In the genomic region with DNA sequence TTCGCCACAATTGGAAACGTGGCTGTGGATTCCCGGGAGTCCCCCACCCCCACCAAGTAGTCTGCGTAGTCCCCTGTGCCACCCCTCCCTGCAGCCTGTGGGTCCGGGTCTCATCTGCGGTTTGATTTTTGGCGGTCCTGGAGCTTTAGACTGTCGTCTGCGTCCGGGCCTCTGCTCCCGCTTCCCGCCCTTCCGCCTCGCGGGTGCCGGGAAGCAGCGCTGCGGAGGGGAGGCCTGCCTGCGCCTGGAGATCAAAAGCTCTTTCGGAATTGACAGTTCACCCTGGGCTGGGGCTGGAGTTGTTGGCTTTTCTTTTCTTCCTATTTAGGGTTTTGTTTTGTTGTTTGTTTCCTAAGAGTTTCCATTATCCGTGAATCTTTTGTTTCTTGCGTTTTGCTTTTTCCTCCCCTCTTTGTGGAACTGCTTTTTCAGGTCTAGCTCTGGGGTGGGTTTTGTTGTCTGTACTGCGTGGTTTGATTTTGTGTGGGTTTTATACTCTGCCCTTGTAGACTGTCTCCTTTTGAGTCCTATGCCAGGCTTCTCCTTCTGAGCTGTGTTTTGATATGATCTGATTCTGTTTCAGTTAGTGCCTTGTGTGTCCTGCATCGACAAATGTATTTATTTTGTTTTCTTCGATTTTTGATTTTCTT, we compare ENCODE assay signal across 8 mouse cellular contexts. TPM values are rescaled to one million over a fixed set of nuclear protein-coding genes. Genes with fewer than 3 reads are reported as not detected.
DNase-seq lines count a peak whose midpoint lies in the region; ATAC-seq and TF ChIP-seq lines count a peak whose summit lies in the region.

No protein-coding gene starts in this region.

- TF ChIP-seq POLR2A in thymus, adult 2 months (IDR thresholded peaks at IDR 0.05; ENCODE audit: control insufficient read depth, extremely low read depth, insufficient read depth, low read length, poor library complexity), result no peak

- no peak overlapping the region for H3K9ac ChIP-seq in liver, embryonic 11.5 days (ENCODE audit: low read depth, low read length)
- H3K9ac ChIP-seq in embryonic facial prominence, embryonic 11.5 days (replicated peaks; ENCODE audit: low read length), result no peak overlapping the region
- H3K9ac ChIP-seq in intestine, embryonic 15.5 days, result no peak overlapping the region
- H3K9ac ChIP-seq in neural tube, embryonic 11.5 days (ENCODE audit: low read length), result no peak overlapping the region

- no peak for ATAC-seq in liver, embryonic 11.5 days (replicated peaks; ENCODE audit: low FRiP score)
- no peak for ATAC-seq in embryonic facial prominence, embryonic 11.5 days (replicated peaks; ENCODE audit: insufficient number of reproducible peaks, low FRiP score, low TSS enrichment, low read depth)
- ATAC-seq in intestine, embryonic 15.5 days, result no peak
- ATAC-seq in neural tube, embryonic 11.5 days (ENCODE audit: insufficient read depth, low FRiP score, low TSS enrichment), result no peak
- ATAC-seq in granulocyte monocyte progenitor cell, adult 5-6 weeks (replicated peaks; ENCODE audit: poor library complexity, severe bottlenecking), result no peak

- no peaks in the 10 kb centered on the region for H3K9me3 ChIP-seq in liver, embryonic 11.5 days (ENCODE audit: control insufficient read depth, low read length)
- no peaks in the 10 kb centered on the region for H3K9me3 ChIP-seq in embryonic facial prominence, embryonic 11.5 days (replicated peaks; ENCODE audit: control insufficient read depth, low read length)
- H3K9me3 ChIP-seq in intestine, embryonic 15.5 days, result no peaks in the 10 kb centered on the region
- no peaks in the 10 kb centered on the region for H3K9me3 ChIP-seq in neural tube, embryonic 11.5 days (ENCODE audit: control insufficient read depth, low read length)

- no peak for TF ChIP-seq CTCF in thymus, adult 2 months (IDR thresholded peaks at IDR 0.05; ENCODE audit: borderline replicate concordance, control insufficient read depth, extremely low read depth, insufficient read depth, low read length, poor library complexity)

- H3K27me3 ChIP-seq in liver, embryonic 11.5 days (replicated peaks; ENCODE audit: control insufficient read depth, insufficient read depth, low read length), result peaks cover 95% of the 10 kb centered on the region
- peaks cover 64% of the 10 kb centered on the region for H3K27me3 ChIP-seq in embryonic facial prominence, embryonic 11.5 days (ENCODE audit: control insufficient read depth, insufficient read depth, low read length)
- H3K27me3 ChIP-seq in intestine, embryonic 15.5 days (replicated peaks), result peaks cover 89% of the 10 kb centered on the region
- peaks cover 93% of the 10 kb centered on the region for H3K27me3 ChIP-seq in neural tube, embryonic 11.5 days (ENCODE audit: control insufficient read depth, insufficient read depth, low read length)
- H3K27me3 ChIP-seq in thymus, adult 2 months (ENCODE audit: control insufficient read depth, insufficient read depth, low read length), result peaks cover 28% of the 10 kb centered on the region

- DNase-seq in liver, embryonic 11.5 days (ENCODE audit: low spot score), result peak; percentile 34
- no peak for DNase-seq in liver
- peak; percentile 56 for DNase-seq in embryonic facial prominence, embryonic 11.5 days (ENCODE audit: low spot score)
- DNase-seq in neural tube, embryonic 11.5 days (ENCODE audit: low spot score), result peak; percentile 65
- no peak for DNase-seq in right cerebral cortex, adult 18-20 months
- DNase-seq in thymus, adult 2 months, result no peak

- no peaks in the 10 kb centered on the region for H3K36me3 ChIP-seq in liver, embryonic 11.5 days (ENCODE audit: control insufficient read depth, insufficient read depth, low read length)
- H3K36me3 ChIP-seq in embryonic facial prominence, embryonic 11.5 days (replicated peaks; ENCODE audit: control insufficient read depth, insufficient read depth, low read depth, low read length), result no peaks in the 10 kb centered on the region
- no peaks in the 10 kb centered on the region for H3K36me3 ChIP-seq in intestine, embryonic 15.5 days
- no peaks in the 10 kb centered on the region for H3K36me3 ChIP-seq in neural tube, embryonic 11.5 days (ENCODE audit: control insufficient read depth, insufficient read depth, low read length)
- H3K36me3 ChIP-seq in thymus, adult 2 months (ENCODE audit: control insufficient read depth, insufficient read depth, low read length), result no peaks in the 10 kb centered on the region

- H3K4me1 ChIP-seq in liver, embryonic 11.5 days (replicated peaks; ENCODE audit: control insufficient read depth, insufficient read depth, low read length), result 0 out of 2 replicates have a peak, but pooled peaks cover 3% of the 10 kb centered on the region
- H3K4me1 ChIP-seq in embryonic facial prominence, embryonic 11.5 days (ENCODE audit: control insufficient read depth, insufficient read depth, low read length), result no peaks in the 10 kb centered on the region
- 0 out of 2 replicates have a peak, but pooled peaks cover 12% of the 10 kb centered on the region for H3K4me1 ChIP-seq in intestine, embryonic 15.5 days (replicated peaks)
- H3K4me1 ChIP-seq in neural tube, embryonic 11.5 days (ENCODE audit: control insufficient read depth, insufficient read depth, low read length), result peaks cover 11% of the 10 kb centered on the region; the same call in 1 of the 2 replicates
- H3K4me1 ChIP-seq in thymus, adult 2 months (replicated peaks; ENCODE audit: control insufficient read depth, insufficient read depth, low read length), result no peaks in the 10 kb centered on the region

- no peak overlapping the region for H3K27ac ChIP-seq in liver, embryonic 11.5 days (ENCODE audit: low read depth, low read length)
- no peak overlapping the region for H3K27ac ChIP-seq in embryonic facial prominence, embryonic 11.5 days (replicated peaks; ENCODE audit: low read depth, low read length)
- no peak overlapping the region for H3K27ac ChIP-seq in intestine, embryonic 15.5 days
- H3K27ac ChIP-seq in neural tube, embryonic 11.5 days (ENCODE audit: low read depth, low read length), result no peak overlapping the region
- no peak overlapping the region for H3K27ac ChIP-seq in thymus, adult 2 months (ENCODE audit: control insufficient read depth, insufficient read depth, low read length)

- no peak overlapping the region for H3K4me3 ChIP-seq in liver, embryonic 11.5 days (ENCODE audit: low read depth, low read length)
- H3K4me3 ChIP-seq in embryonic facial prominence, embryonic 11.5 days (ENCODE audit: low read depth, low read length), result no peak overlapping the region
- no peak overlapping the region for H3K4me3 ChIP-seq in intestine, embryonic 15.5 days (replicated peaks)
- H3K4me3 ChIP-seq in neural tube, embryonic 11.5 days (ENCODE audit: low read depth, low read length), result peak overlapping the region; percentile 14; the same call in 1 of the 2 replicates
- H3K4me3 ChIP-seq in thymus, adult 2 months (ENCODE audit: control insufficient read depth, insufficient read depth, low read length), result no peak overlapping the region

- H3K4me2 ChIP-seq in liver, embryonic 11.5 days, result peak overlapping the region; percentile 19; the same call in 1 of the 2 replicates
- H3K4me2 ChIP-seq in embryonic facial prominence, embryonic 11.5 days (ENCODE audit: low read depth, low read length), result no peak overlapping the region; the same call in 1 of the 2 replicates
- 0 out of 2 replicates have a peak overlapping the region, but pooled peaks have one; percentile 31 for H3K4me2 ChIP-seq in intestine, embryonic 15.5 days (replicated peaks)
- H3K4me2 ChIP-seq in neural tube, embryonic 11.5 days (ENCODE audit: low read depth), result peak overlapping the region; percentile 25

- under 1% methylated on average over 25 of the region's 25 CpGs for WGBS in liver, embryonic 11.5 days
- 1% methylated on average over 25 of the region's 25 CpGs for WGBS in embryonic facial prominence, embryonic 11.5 days
- WGBS in intestine, embryonic 15.5 days, result 1% methylated on average over 25 of the region's 25 CpGs
- WGBS in neural tube, embryonic 11.5 days, result under 1% methylated on average over 25 of the region's 25 CpGs
- 9% methylated on average over 25 of the region's 25 CpGs for WGBS in thymus, adult 2 months

RNA-seq across cellular contexts. Expression of gene Pax5, which starts 1.9 kb away (rescaled TPM):
- polyA plus RNA-seq in liver, embryonic 11.5 days (2014; fragmentation: Nextera tagmentation; extraction: Ambion mirVana), result not detected in 2 replicates
- 0.28 and 0.72 TPM in 2 replicates for polyA plus RNA-seq in embryonic facial prominence, embryonic 11.5 days (2014; fragmentation: Nextera tagmentation; extraction: Ambion mirVana)
- 0.01 TPM in 1 of 2 replicates, not detected in the other for polyA plus RNA-seq in intestine, embryonic 15.5 days (2015; fragmentation: Nextera tagmentation; extraction: Ambion mirVana)
- 0.76 and 2.4 TPM in 2 replicates for polyA plus RNA-seq in neural tube, embryonic 11.5 days (2014; fragmentation: Nextera tagmentation; extraction: Ambion mirVana)
- polyA plus RNA-seq in thymus, adult 2 months (2012; rRNA removed), result 2.7 and 4.0 TPM in 2 replicates
- not detected in 2 replicates for total RNA-seq in granulocyte monocyte progenitor cell, adult 5-6 weeks (2014; fragmentation: Nextera tagmentation)
- not detected in 2 replicates for total RNA-seq in granulocyte monocyte progenitor cell, adult 5-6 weeks (2017)

RNA-seq across cellular contexts. Expression of gene Zcchc7, which starts 43.5 kb away (rescaled TPM):
- polyA plus RNA-seq in liver, embryonic 11.5 days (2014; fragmentation: Nextera tagmentation; extraction: Ambion mirVana), result 27.3 and 28.5 TPM in 2 replicates
- polyA plus RNA-seq in embryonic facial prominence, embryonic 11.5 days (2014; fragmentation: Nextera tagmentation; extraction: Ambion mirVana), result 16.3 and 19.0 TPM in 2 replicates
- polyA plus RNA-seq in intestine, embryonic 15.5 days (2015; fragmentation: Nextera tagmentation; extraction: Ambion mirVana), result 44.0 and 47.6 TPM in 2 replicates
- 23.8 and 24.4 TPM in 2 replicates for polyA plus RNA-seq in neural tube, embryonic 11.5 days (2014; fragmentation: Nextera tagmentation; extraction: Ambion mirVana)
- 13.3 and 17.4 TPM in 2 replicates for polyA plus RNA-seq in thymus, adult 2 months (2012; rRNA removed)
- 42.2 and 52.4 TPM in 2 replicates for total RNA-seq in granulocyte monocyte progenitor cell, adult 5-6 weeks (2014; fragmentation: Nextera tagmentation)
- total RNA-seq in granulocyte monocyte progenitor cell, adult 5-6 weeks (2017), result 64.3 and 97.0 TPM in 2 replicates

Comparison
In these comparisons a context has a peak if more than half of its experiments do, and no peak if none do; other contexts are left out.
1. DNase-seq: peak in liver, embryonic 11.5 days (single experiment), embryonic facial prominence, embryonic 11.5 days (single experiment) and neural tube, embryonic 11.5 days (single experiment); none in liver (single experiment), right cerebral cortex, adult 18-20 months (single experiment) and thymus, adult 2 months (single experiment).